Mouse (Mus musculus): ENCODE measurements at regions not wholly inside any gene's neighbourhood (a gene's known extent, or its start where the extent isn't known, plus 50 kb on each side); places are given as distances from the start of the nearest gene placed in this dataset.

- TF ChIP-seq POLR2A (IDR thresholded peaks at IDR 0.05; ENCODE audit: insufficient read depth, low read length) (no peak), CTCF (IDR thresholded peaks at IDR 0.05; ENCODE audit: low read depth, low read length) (no peak), EP300 (IDR thresholded peaks at IDR 0.05; ENCODE audit: insufficient read depth, low read depth, low read length) (no peak)
Observed at GRCm38 (mm10) chr9:43504270-43504932, 193.8 kb downstream of the Trim29 start.
